Mouse (Mus musculus) C2C12 (cell line): ENCODE results near the gene Kif1c.

ENCODE experiments used
- CTCF ChIP-seq: IDR thresholded peaks from one replicate; pipeline ENCODE4 v1.5.1; 2011; ENCODE audit not compliant: control insufficient read depth, insufficient read depth, insufficient read length
- USF1 ChIP-seq: IDR thresholded peaks from one replicate; pipeline ENCODE4 v1.6.1; 2011; ENCODE audit warnings: low read depth, mild to moderate bottlenecking, control low read depth, moderate library complexity

- TF ChIP-seq USF1 (no peak), CTCF (no peak)
Observed at GRCm38 (mm10) chr11:70715832-70716231, 15.5 kb downstream of the Kif1c start.
